Mouse (Mus musculus) myocyte (in vitro differentiated cells): Measurements from ENCODE around the gene Kat8. TPM values are rescaled to one million over a fixed set of nuclear protein-coding genes. Genes with fewer than 3 reads are reported as not detected.

Experiments
- H3K27me3 ChIP-seq: one replicate; pipeline ENCODE4 v1.6.1; 2011; ENCODE audit not compliant: control insufficient read depth, insufficient read depth, insufficient read length
- H3K36me3 ChIP-seq: one replicate; pipeline ENCODE4 v1.6.1; 2011; ENCODE audit not compliant: control insufficient read depth, insufficient read depth
- H3K4me2 ChIP-seq: one replicate; pipeline ENCODE4 v1.6.1; 2011; ENCODE audit warnings: low read depth, control low read depth
- H3K4me3 ChIP-seq: one replicate; pipeline ENCODE4 v1.5.1; 2011; ENCODE audit warnings: mild to moderate bottlenecking, control low read depth, moderate library complexity
- H3K79me2 ChIP-seq: one replicate; pipeline ENCODE4 v1.6.1; 2011; ENCODE audit not compliant: control insufficient read depth, insufficient read depth
- H3ac ChIP-seq: one replicate; pipeline ENCODE4 v1.6.1; 2011; ENCODE audit not compliant: control insufficient read depth, insufficient read length
- CEBPB ChIP-seq: IDR thresholded peaks from 2 replicates; pipeline ENCODE4 v1.6.1; 2011; ENCODE audit warnings: mild to moderate bottlenecking, moderate library complexity; ENCODE audit not compliant: poor library complexity, insufficient read depth, severe bottlenecking
- E2F4 ChIP-seq: IDR thresholded peaks from one replicate; pipeline ENCODE4 v1.6.1; 2011; ENCODE audit warnings: mild to moderate bottlenecking, control low read depth, moderate library complexity; ENCODE audit not compliant: insufficient read depth
- MAX ChIP-seq: IDR thresholded peaks from one replicate; pipeline ENCODE4 v1.6.1; 2011; ENCODE audit warnings: low read depth, mild to moderate bottlenecking, control low read depth
- MYOD1 ChIP-seq, 3 experiments: IDR thresholded peaks; one replicate each; pipeline ENCODE4 v1.6.1; 2011; ENCODE audit warnings: control low read depth in 2 of 3, low read depth in 2 of 3, mild to moderate bottlenecking in 2 of 3, moderate library complexity in 1 of 3; ENCODE audit not compliant: insufficient read length in 2 of 3, control insufficient read depth in 1 of 3
- MYOG ChIP-seq, 3 experiments: IDR thresholded peaks; one replicate each; pipeline ENCODE4 v1.6.1; 2011; ENCODE audit warnings: control low read depth in 2 of 3, low read depth in 2 of 3, mild to moderate bottlenecking in 2 of 3; ENCODE audit not compliant: insufficient read length in 2 of 3, control insufficient read depth in 1 of 3, insufficient read depth in 1 of 3
- POLR2A ChIP-seq: IDR thresholded peaks from one replicate; pipeline ENCODE4 v1.6.1; 2011; ENCODE audit warnings: low read depth, mild to moderate bottlenecking, control low read depth, moderate library complexity; ENCODE audit not compliant: insufficient read length
- POLR2AphosphoS2 ChIP-seq: IDR thresholded peaks from one replicate; pipeline ENCODE4 v1.6.1; 2011; ENCODE audit warnings: low read depth, control low read depth; ENCODE audit not compliant: insufficient read length
- REST ChIP-seq: IDR thresholded peaks from one replicate; pipeline ENCODE4 v1.6.1; 2011; ENCODE audit warnings: mild to moderate bottlenecking, control low read depth, moderate library complexity; ENCODE audit not compliant: insufficient read depth, insufficient read length
- SRF ChIP-seq: IDR thresholded peaks from one replicate; pipeline ENCODE4 v1.6.1; 2011; ENCODE audit warnings: low read depth; ENCODE audit not compliant: control insufficient read depth, insufficient read length
- TCF12 ChIP-seq: IDR thresholded peaks from one replicate; pipeline ENCODE4 v1.6.1; 2011; ENCODE audit warnings: mild to moderate bottlenecking, control low read depth; ENCODE audit not compliant: poor library complexity, insufficient read depth, severe bottlenecking
- TCF3 ChIP-seq: IDR thresholded peaks from one replicate; pipeline ENCODE4 v1.6.1; 2011; ENCODE audit warnings: low read depth, control low read depth; ENCODE audit not compliant: insufficient read length
- USF1 ChIP-seq: IDR thresholded peaks from one replicate; pipeline ENCODE4 v1.6.1; 2011; ENCODE audit warnings: low read depth, mild to moderate bottlenecking, control low read depth, moderate library complexity
- polyA plus RNA-seq: library from polyadenylated mRNA; unstranded; fragments of >200 nt; fragmentation: generic; extraction: Trizol; gene quantifications from one replicate; pipeline ENCODE4 v1.2.1, GENCODE M21; 2012; ENCODE audit warnings: missing spikeins

Kat8 gene
- polyA plus RNA-seq, 1 experiment: 26.4 TPM

DNA sequence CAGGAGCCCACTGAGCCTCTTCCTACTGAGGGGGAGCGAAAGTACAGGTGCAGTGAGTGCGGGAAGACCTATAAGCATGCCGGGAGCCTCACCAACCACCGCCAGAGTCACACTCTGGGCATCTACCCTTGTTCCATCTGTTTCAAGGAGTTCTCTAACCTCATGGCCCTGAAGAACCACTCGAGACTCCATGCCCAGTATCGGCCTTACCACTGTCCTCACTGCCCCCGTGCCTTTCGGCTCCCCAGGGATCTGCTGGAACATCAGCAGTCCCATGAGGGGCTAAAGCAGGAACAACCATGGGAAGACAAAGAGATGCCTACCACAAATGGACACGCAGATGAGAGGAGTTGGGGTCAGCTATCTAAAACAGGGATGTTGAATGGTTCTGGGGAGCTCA is 33.0 kb upstream of the Kat8 start:
- H3K4me3 ChIP-seq: no peak overlapping the region
- peaks cover 10% of the 10 kb centered on the region for H3K36me3 ChIP-seq
- H3K79me2 ChIP-seq: peaks cover 65% of the 10 kb centered on the region
- TF ChIP-seq REST (no peak), MAX (no peak), CEBPB (no peak), TCF3 (no peak)
- no peak overlapping the region for H3K4me2 ChIP-seq
- H3ac ChIP-seq: no peak overlapping the region
- H3K27me3 ChIP-seq: no peaks in the 10 kb centered on the region

DNA sequence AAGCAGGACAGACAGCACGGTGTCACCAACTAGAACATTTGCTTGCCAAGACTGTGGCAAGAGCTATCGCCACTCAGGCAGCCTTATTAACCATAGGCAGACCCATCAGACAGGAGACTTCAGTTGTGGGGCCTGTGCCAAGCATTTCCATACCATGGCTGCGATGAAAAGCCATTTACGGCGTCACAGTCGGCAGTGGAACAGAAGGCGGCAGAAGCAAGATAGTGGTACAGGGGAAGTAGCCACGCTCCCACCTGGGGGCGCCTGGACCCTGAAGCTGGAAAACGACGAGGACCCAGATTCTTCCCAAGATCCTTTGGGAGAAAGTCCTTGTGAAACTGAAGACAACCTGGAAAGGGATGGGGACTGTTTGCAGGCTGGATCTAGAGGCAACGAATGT is 31.9 kb upstream of the Kat8 start:
- H3ac ChIP-seq: no peak overlapping the region
- TF ChIP-seq MYOD1 (IDR thresholded peaks at IDR 0.05; ENCODE audit: control insufficient read depth in 1 of 3, insufficient read length in 2 of 3, low read depth in 2 of 3): no peak
- no peak for TF ChIP-seq USF1
- H3K36me3 ChIP-seq: peaks cover 16% of the 10 kb centered on the region
- no peak overlapping the region for H3K4me3 ChIP-seq
- no peaks in the 10 kb centered on the region for H3K27me3 ChIP-seq
- peaks cover 53% of the 10 kb centered on the region for H3K79me2 ChIP-seq
- H3K4me2 ChIP-seq: no peak overlapping the region

DNA sequence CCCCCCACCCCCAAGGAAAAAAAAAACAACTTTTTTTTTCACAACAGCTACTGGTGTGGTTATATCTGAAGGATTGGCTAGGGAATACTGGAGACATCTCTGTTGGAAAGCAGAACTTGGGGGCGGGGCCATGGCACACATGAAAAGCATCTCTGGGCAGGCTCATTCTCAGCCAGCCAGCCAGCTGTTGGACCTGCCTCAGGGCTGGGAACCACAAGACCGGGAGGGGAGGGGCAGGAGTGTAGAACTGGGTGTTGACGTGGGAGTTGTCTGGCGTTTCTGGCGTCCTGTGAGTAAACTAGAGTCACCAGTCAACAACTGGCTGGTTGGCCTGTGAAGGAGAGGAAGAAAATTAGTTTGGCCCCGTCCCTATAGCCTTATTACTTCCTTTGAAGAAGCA is 26.4 kb upstream of the Kat8 start:
- peak overlapping the region; percentile 38 for H3K4me2 ChIP-seq
- peaks cover 17% of the 10 kb centered on the region for H3K36me3 ChIP-seq
- TF ChIP-seq CEBPB (no peak), TCF3 (no peak), MYOD1 (IDR thresholded peaks at IDR 0.05; ENCODE audit: control insufficient read depth in 1 of 3, insufficient read length in 2 of 3, low read depth in 2 of 3) (peak in 2 of 3 experiments; percentile 42 to 72), MYOG (IDR thresholded peaks at IDR 0.05; ENCODE audit: control insufficient read depth in 1 of 3, insufficient read depth in 1 of 3, insufficient read length in 2 of 3, low read depth in 2 of 3) (peak; percentile 23 to 88 (median 41)), POLR2AphosphoS2 (peak; percentile 23)

DNA sequence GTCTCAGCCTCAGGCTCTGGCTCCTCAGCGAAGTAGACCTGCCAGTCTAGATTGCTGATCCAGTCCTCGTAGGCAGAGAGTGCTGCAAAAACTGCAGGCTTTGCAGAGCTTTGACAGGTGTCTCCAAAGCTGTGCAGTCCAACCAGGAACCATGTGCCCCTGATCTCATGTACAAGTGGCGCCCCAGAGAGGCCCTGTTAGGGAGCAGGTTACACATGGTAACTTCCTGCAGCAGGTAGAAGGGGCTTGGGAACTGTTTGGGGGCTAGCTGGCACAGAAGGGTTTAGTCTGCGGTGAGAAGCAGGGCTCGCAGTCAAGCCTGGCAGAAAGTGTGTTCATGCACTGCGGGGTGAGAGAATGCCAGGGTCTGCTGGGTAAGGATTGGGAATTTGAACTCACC is 25.8 kb upstream of the Kat8 start:
- TF ChIP-seq CEBPB: no peak
- Histone ChIP-seq H3K36me3 (peaks cover 17% of the 10 kb centered on the region), H3ac (no peak overlapping the region), H3K4me2 (peak overlapping the region; percentile 38), H3K27me3 (no peaks in the 10 kb centered on the region), H3K79me2 (peaks cover 28% of the 10 kb centered on the region), H3K4me3 (no peak overlapping the region)

More for the DNA sequence above, 26.4 kb upstream of the Kat8 start:
- Histone ChIP-seq H3K79me2 (peaks cover 28% of the 10 kb centered on the region), H3K4me3 (no peak overlapping the region), H3K27me3 (no peaks in the 10 kb centered on the region), H3ac (no peak overlapping the region)

DNA sequence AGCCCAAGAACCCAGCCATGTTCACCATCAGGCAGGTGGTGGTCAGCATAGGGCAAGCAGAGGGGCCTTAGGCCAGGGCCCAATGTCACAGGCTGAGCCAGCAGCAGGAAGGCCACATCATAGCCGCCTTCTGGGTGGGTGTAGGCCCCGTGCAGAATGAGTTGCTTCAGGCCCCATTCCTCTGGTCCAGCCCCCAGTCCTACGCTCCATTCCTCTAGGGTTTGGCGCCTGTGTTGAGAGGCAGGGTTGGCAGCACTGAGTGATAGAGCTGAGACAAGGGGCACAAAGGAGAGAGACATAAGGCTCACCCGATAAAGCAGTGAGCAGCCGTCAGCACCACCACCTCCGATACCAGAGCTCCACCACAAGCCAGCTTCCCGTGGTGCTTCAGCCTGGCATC is 25.1 kb upstream of the Kat8 start:
- TF ChIP-seq POLR2AphosphoS2 (no peak), POLR2A (no peak), USF1 (no peak), TCF3 (no peak), SRF (no peak), MYOG (IDR thresholded peaks at IDR 0.05; ENCODE audit: control insufficient read depth in 1 of 3, insufficient read depth in 1 of 3, insufficient read length in 2 of 3, low read depth in 2 of 3) (no peak), TCF12 (no peak), MYOD1 (IDR thresholded peaks at IDR 0.05; ENCODE audit: control insufficient read depth in 1 of 3, insufficient read length in 2 of 3, low read depth in 2 of 3) (no peak), E2F4 (no peak), MAX (no peak), REST (no peak), CEBPB (no peak)
- H3ac ChIP-seq: no peak overlapping the region
- peaks cover 28% of the 10 kb centered on the region for H3K79me2 ChIP-seq
- H3K4me3 ChIP-seq: no peak overlapping the region
- peaks cover 17% of the 10 kb centered on the region for H3K36me3 ChIP-seq
- H3K27me3 ChIP-seq: no peaks in the 10 kb centered on the region
- no peak overlapping the region for H3K4me2 ChIP-seq

DNA sequence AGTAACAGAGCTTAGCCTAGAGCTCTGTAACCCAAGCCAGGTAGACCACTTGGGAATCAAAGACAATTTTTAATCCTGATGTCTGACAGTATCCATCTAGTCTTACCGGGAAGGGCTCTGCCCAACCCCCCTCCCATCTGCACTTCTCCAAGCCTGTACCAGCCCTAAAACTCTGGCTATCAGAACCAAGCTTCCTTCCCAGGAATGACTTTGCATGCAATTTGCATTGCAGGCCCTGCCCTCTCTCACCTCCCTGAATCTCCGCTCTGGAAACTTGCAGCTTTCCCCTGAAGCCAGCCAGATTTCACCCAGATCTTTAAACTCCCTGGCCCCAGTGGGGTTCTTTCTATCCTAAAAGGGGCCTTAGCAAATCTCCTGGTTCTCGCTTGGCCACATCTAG is 24.5 kb upstream of the Kat8 start:
- Histone ChIP-seq H3K4me2 (no peak overlapping the region), H3ac (no peak overlapping the region), H3K79me2 (peaks cover 22% of the 10 kb centered on the region), H3K4me3 (no peak overlapping the region), H3K27me3 (no peaks in the 10 kb centered on the region), H3K36me3 (peaks cover 17% of the 10 kb centered on the region)
- TF ChIP-seq CEBPB (no peak), SRF (no peak), MYOD1 (IDR thresholded peaks at IDR 0.05; ENCODE audit: control insufficient read depth in 1 of 3, insufficient read length in 2 of 3, low read depth in 2 of 3) (no peak), REST (no peak), E2F4 (no peak), POLR2A (no peak), TCF3 (no peak), TCF12 (no peak), MYOG (IDR thresholded peaks at IDR 0.05; ENCODE audit: control insufficient read depth in 1 of 3, insufficient read depth in 1 of 3, insufficient read length in 2 of 3, low read depth in 2 of 3) (no peak)
